Mouse (Mus musculus) gastrocnemius, adult 8-10 months (tissue): Measurements from ENCODE around the gene Tmem223. TPM values are rescaled to one million over a fixed set of nuclear protein-coding genes. Genes with fewer than 3 reads are reported as not detected.

Experiments used
- DNase-seq, 2 experiments: peaks; one replicate each; pipeline ENCODE4 v3.0.0; 2022; ENCODE audit warnings: low spot score in 2 of 2
- microRNA-seq: library from miRNA; unstranded; fragments of <30 nt; microRNA quantifications from one replicate; pipeline ENCODE4 v1.2.0, GENCODE M21; 2022
- total RNA-seq, 4 experiments: library from RNA; stranded (reverse); gene quantifications; 2 replicates each; pipeline ENCODE4 v1.2.4; 2022

Gene Tmem223
- total RNA-seq, 4 experiments from 2014 or later: 99.3 to 133 (median 107) TPM

GRCm38 (mm10) chr19:8802130-8802821 lies 31.5 kb downstream of the Tmem223 start, which contains the start of gene Zbtb3:
Gene Zbtb3 (plus strand): TSS chr19:8802555.
- peak; percentile 94 to 95 for DNase-seq

GRCm38 (mm10) chr19:8803204-8803780 lies 32.5 kb downstream of the Tmem223 start:
- no peak for DNase-seq

- no peak for DNase-seq
Measured at GRCm38 (mm10) chr19:8803879-8804660, 33.3 kb downstream of the Tmem223 start.

- no peak for DNase-seq
Measured at GRCm38 (mm10) chr19:8806810-8807209, 36.0 kb downstream of the Tmem223 start.

- DNase-seq: no peak
Measured at GRCm38 (mm10) chr19:8815812-8816211, 45.0 kb downstream of the Tmem223 start.

GRCm38 (mm10) chr19:8817001-8817400 lies 46.2 kb downstream of the Tmem223 start:
- DNase-seq: no peak

GRCm38 (mm10) chr19:8818301-8818798 lies 47.6 kb downstream of the Tmem223 start:
- no peak for DNase-seq

- peak; percentile 95 for DNase-seq
Measured at GRCm38 (mm10) chr19:8818801-8819595, 48.2 kb downstream of the Tmem223 start, which contains the start of gene Ttc9c. Gene Ttc9c (minus strand): TSS chr19:8819333.

GRCm38 (mm10) chr19:8819596-8820423 lies 49.0 kb downstream of the Tmem223 start, which contains the start of gene Hnrnpul2:
Gene Hnrnpul2 (plus strand): TSS chr19:8820010.
- DNase-seq: peak; percentile 97 to 98

GRCm38 (mm10) chr19:8820424-8820956 lies 49.7 kb downstream of the Tmem223 start:
- no peak for DNase-seq

GRCm38 (mm10) chr19:8821146-8821545 lies 50.4 kb downstream of the Tmem223 start:
- DNase-seq: no peak

Small RNA genes within 50 kb of the gene (microRNA-seq; reads per million reads assigned to microRNA genes)
- not detected for gene Mir6992

Other genes with a start within 250 kb of the Tmem223 start
- not detected for gene Slc22a8, start 179.7 kb upstream of the Tmem223 start, total RNA-seq
- gene Slc22a6, start 153.0 kb upstream of the Tmem223 start, total RNA-seq: not detected
- gene Chrm1, start 107.2 kb upstream of the Tmem223 start, total RNA-seq: not detected
- gene Slc3a2, start 47.6 kb upstream of the Tmem223 start, total RNA-seq: 10 to 100 TPM; 29.7 to 37.0 (median 31.1) TPM
- 10 to 100 TPM; 14.0 to 16.7 (median 14.9) TPM for gene Wdr74, start 35.2 kb upstream of the Tmem223 start, total RNA-seq
- not detected for gene 1700092M07Rik, start 30.3 kb upstream of the Tmem223 start, total RNA-seq
- gene Stx5a, start 29.6 kb upstream of the Tmem223 start, total RNA-seq: 10 to 100 TPM; 12.3 to 19.8 (median 14.9) TPM
- gene Nxf1, start 13.9 kb upstream of the Tmem223 start, total RNA-seq: 10 to 100 TPM; 24.0 to 34.0 (median 27.7) TPM
- 10 to 100 TPM in 1 of 4 experiments, 1 to 10 TPM in 3; 6.9 to 10.3 (median 8.8) TPM for gene Tmem179b, start 3.5 kb downstream of the Tmem223 start, total RNA-seq
- gene Taf6l, start 15.4 kb downstream of the Tmem223 start, total RNA-seq: 1 to 10 TPM; 3.6 to 5.0 (median 4.6) TPM
- gene Polr2g, start 27.6 kb downstream of the Tmem223 start, total RNA-seq: 10 to 100 TPM; 36.0 to 42.5 (median 37.7) TPM
- 1 to 10 TPM in 1 of 4 experiments, under 1 TPM in 3; 0.82 to 1.1 (median 0.90) TPM for gene Zbtb3, start 31.6 kb downstream of the Tmem223 start, total RNA-seq
- gene Ttc9c, start 48.3 kb downstream of the Tmem223 start, total RNA-seq: 10 to 100 TPM; 11.4 to 12.7 (median 11.9) TPM
- gene Hnrnpul2, start 49.0 kb downstream of the Tmem223 start, total RNA-seq: 10 to 100 TPM; 38.1 to 45.6 (median 44.3) TPM
- 1 to 10 TPM in 1 of 4 experiments, not detected in 3; 2.0 TPM for gene AC129217.1, start 58.8 kb downstream of the Tmem223 start, total RNA-seq
- 10 to 100 TPM; 14.7 to 23.9 (median 20.0) TPM for gene Bscl2, start 66.5 kb downstream of the Tmem223 start, total RNA-seq
- not detected for gene Gng3, start 68.2 kb downstream of the Tmem223 start, total RNA-seq
- gene Lrrn4cl, start 79.8 kb downstream of the Tmem223 start, total RNA-seq: 1 to 10 TPM; 5.3 to 8.8 (median 7.0) TPM
- 100 to 1,000 TPM; 207 to 248 (median 231) TPM for gene Ubxn1, start 100.5 kb downstream of the Tmem223 start, total RNA-seq
- 10 to 100 TPM; 58.7 to 74.6 (median 65.3) TPM for gene Uqcc3, start 109.9 kb downstream of the Tmem223 start, total RNA-seq
- gene Lbhd1, start 112.7 kb downstream of the Tmem223 start, total RNA-seq: 1 to 10 TPM in 2 of 4 experiments, under 1 TPM in 2; 0.54 to 7.3 (median 1.7) TPM
- not detected for gene Gm49403, start 112.9 kb downstream of the Tmem223 start, total RNA-seq
- gene 1810009A15Rik, start 117.9 kb downstream of the Tmem223 start, total RNA-seq: 10 to 100 TPM; 13.8 to 16.3 (median 15.9) TPM
- gene Gm49416, start 117.9 kb downstream of the Tmem223 start, total RNA-seq: 1 to 10 TPM in 3 of 4 experiments, not detected in 1; 2.6 to 5.7 (median 2.9) TPM
- gene Ints5, start 122.0 kb downstream of the Tmem223 start, total RNA-seq: 10 to 100 TPM; 10.3 to 13.0 (median 11.3) TPM
- gene Ganab, start 127.1 kb downstream of the Tmem223 start, total RNA-seq: 10 to 100 TPM; 15.2 to 20.1 (median 18.9) TPM
- 10 to 100 TPM; 36.8 to 39.0 (median 38.1) TPM for gene B3gat3, start 149.4 kb downstream of the Tmem223 start, total RNA-seq
- gene Rom1, start 158.4 kb downstream of the Tmem223 start, total RNA-seq: 1 to 10 TPM; 7.2 to 9.4 (median 8.7) TPM
- gene Eml3, start 158.6 kb downstream of the Tmem223 start, total RNA-seq: 1 to 10 TPM; 3.5 to 4.7 (median 4.3) TPM
- gene Mta2, start 170.9 kb downstream of the Tmem223 start, total RNA-seq: 10 to 100 TPM; 21.0 to 25.7 (median 23.4) TPM
- 10 to 100 TPM in 1 of 4 experiments, 1 to 10 TPM in 3; 7.8 to 11.8 (median 9.0) TPM for gene Tut1, start 182.9 kb downstream of the Tmem223 start, total RNA-seq
- gene Eef1g, start 196.0 kb downstream of the Tmem223 start, total RNA-seq: 100 to 1,000 TPM; 411 to 454 (median 425) TPM
- 100 to 1,000 TPM; 249 to 267 (median 253) TPM for gene Ahnak, start 218.3 kb downstream of the Tmem223 start, total RNA-seq